Mouse (Mus musculus) c-Kit-positive CD71-negative TER-119-negative erythroid progenitor cells, embryonic 14.5 days (primary cell): ENCODE results near the gene Tlr7.
"Not testable (repeated sequence)": the region's sequence is repeated elsewhere in the genome, so short reads cannot be mapped to it uniquely, and the experiment has no call there.

ENCODE experiments used
- DNase-seq: peaks from one replicate; pipeline ENCODE4 v3.0.0-alpha.2; 2013; ENCODE audit warnings: low read depth

Tlr7 gene

GRCm38 (mm10) chrX:167330399-167330798, at the start of gene Tlr7:
Gene Tlr7, minus strand, starts transcription at chrX:167330558.
- no peak for DNase-seq

DNA sequence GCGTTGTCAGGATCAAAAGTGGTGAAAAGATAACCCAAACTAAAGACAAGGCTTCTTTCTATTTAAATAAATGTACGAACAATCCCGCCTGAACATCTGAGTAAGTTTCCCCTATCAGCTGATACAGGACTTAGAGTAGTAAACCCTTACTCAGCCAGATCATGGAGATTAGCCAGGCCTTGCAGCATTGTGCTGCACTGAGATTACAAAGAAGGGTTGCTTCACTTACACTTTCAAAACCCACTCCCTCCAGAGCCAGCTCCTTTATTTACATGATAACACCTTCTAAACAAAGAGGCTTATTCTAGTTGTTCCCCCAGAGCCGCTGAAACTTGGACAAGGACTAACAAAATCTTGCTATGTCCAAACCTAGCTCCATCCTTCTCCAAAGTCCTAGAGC, 49.7 kb upstream of the Tlr7 start:
- no peak for DNase-seq

GRCm38 (mm10) chrX:167361231-167361630, 30.9 kb upstream of the Tlr7 start:
- DNase-seq, result not testable (repeated sequence)

- no peak for DNase-seq
These were observed 29.3 kb upstream of the Tlr7 start for GRCm38 (mm10) chrX:167359704-167360103.

DNA sequence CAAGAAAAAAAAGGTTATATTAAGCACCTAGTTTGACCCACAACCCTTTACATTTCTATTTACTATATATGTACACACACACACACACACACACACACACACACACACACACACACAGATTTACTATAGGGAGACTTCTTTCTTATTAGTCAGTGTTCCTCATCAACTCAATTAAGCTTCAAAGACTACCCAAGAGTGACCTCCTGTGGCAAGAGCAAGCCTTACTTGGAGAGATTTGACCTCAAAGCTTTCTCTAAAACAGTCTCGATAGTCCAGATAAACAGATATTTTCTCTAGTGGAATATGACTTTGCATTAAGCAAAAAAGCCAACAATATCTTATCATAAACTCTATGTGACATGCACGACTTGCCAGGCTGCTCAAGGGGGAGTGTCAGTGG, 27.1 kb upstream of the Tlr7 start:
- no peak for DNase-seq

GRCm38 (mm10) chrX:167355965-167356364, 25.6 kb upstream of the Tlr7 start:
- no peak for DNase-seq

DNA sequence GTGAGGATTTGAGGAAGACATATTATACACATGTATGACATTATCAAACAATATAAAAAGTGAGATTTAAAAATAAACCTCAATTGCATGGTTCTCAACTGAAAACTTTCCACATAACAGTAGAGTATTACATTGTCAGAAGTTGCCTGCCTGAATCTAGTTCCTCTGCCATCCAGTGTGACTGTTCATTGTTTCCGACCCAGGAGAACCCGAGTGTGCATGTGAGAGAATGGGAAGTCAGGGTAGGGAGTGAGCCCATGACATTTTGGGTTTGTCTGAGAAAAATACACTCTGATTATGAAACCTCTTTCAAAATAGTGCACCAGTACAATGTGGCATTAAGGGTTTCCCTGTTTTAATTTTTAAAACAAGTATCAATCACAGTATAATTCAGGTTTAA, 23.3 kb upstream of the Tlr7 start:
- DNase-seq, result no peak

DNA sequence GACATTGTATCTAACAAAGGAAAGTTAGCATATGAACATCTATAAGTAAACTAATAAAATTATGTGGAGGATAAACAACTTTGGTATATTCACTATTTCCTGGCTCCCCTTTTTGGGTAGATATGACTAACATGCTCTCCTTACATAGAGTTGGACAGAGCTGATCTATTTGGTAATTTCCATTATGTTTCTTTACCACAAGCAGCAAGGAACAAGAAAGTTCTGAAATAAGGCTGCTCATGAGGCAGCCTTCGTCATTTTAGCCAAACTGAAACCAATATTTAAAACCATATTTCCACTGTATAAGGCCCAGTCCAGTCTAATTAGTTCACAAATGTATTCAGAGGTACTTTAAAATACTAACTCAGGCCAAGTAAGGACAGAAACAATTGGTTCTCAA, 16.1 kb upstream of the Tlr7 start:
- no peak for DNase-seq

DNA sequence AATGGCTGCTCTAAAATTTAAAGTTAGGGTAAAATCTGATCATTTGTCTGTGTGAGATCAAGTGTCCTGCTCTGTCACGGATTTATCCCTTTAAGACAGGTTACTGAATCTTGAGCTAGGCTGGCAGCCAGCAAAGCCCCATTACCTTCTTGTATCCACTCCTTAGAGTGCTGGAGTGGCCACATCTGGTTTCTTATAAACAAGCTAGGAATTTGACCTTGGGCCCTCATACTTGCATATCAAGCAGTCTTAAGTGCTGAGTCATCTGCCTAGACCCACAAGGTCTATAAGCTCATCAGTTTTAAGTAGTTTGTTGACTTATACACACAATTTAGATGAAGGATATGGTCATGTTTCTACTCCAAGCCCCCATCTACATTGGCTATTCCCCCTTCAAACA, 14.0 kb upstream of the Tlr7 start:
- no peak for DNase-seq

- no peak for DNase-seq
These were observed 11.5 kb upstream of the Tlr7 start for GRCm38 (mm10) chrX:167341811-167342210.

- no peak for DNase-seq
These were observed 9.8 kb upstream of the Tlr7 start for GRCm38 (mm10) chrX:167340190-167340589.

DNA sequence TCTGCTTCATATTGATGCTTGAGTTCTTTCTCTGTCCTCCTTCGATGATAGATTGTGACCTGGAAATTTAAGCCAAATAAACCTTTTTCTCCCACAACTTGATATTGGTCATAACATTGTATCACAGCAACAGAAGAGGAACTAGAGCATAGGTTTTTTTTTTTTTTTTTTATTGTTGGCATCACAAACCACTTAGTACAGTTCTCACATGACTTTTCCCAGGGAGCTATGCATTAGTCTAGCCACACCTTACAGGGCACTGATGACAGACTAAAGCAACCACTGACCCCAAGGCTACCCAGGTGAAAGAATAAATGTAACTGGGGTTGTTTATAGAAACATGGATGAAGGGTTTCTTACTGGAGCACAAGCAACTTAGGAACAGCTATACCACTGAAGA, 7.6 kb upstream of the Tlr7 start:
- no peak for DNase-seq

- no peak for DNase-seq
These were observed 4.2 kb upstream of the Tlr7 start for GRCm38 (mm10) chrX:167334571-167334970.

DNA sequence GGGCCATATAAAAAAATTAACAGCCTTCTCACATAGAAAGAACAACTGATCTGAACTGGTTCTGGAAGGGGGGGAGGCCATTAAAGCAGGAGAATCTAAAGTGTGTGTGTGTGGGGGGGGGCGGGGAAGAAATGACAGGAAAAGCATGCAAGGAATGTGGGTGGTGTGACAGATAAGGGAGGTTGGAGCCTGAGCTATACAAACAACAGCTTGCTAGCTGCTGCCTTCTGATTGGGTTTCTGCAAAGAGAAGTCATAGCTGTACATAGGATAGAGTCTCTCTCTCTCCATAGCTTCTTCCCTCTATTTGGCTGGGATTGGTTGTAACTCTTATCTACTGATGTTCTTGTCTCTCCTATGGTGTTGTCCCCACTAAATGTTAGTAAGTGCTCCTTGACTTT, 2.2 kb upstream of the Tlr7 start:
- DNase-seq, result no peak

DNA sequence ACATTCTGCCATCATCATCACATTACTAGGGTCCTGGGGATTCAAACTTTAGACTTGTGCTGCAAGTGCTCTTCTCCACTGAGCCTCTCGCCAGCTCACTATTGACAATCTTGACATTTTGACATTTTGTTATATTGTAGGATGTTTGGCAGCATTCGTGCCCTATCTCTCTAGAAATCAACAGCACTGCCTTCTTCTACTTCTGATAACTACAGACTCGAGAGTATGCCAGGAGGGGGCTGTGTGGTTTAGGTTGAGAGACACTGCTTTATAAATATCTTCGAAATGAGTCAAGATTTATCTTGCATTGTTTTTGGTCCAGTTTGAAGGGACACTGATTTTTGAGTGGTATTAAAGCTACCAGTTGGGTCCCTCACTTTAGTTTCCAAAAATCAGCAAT, 635 bp upstream of the Tlr7 start:
- DNase-seq, result no peak

DNA sequence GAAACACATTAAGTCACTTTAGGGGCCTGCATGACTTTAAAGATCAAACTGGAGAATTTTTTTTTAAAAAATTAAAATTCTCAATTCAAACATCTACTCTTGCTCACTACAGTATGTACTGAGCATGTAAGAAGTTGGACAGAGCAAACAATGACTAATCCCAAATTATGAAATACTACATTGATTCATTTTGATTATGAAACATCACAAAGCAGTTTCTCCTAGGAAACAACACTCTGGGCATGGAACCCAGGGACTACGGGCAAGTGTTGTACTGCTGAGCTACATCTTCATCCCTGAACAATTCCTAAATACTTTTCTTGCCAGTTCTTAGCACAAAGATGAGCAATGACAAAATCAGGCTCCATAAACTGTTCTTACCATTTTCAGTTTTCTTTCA, 738 bp downstream of the Tlr7 start:
- no peak for DNase-seq

DNA sequence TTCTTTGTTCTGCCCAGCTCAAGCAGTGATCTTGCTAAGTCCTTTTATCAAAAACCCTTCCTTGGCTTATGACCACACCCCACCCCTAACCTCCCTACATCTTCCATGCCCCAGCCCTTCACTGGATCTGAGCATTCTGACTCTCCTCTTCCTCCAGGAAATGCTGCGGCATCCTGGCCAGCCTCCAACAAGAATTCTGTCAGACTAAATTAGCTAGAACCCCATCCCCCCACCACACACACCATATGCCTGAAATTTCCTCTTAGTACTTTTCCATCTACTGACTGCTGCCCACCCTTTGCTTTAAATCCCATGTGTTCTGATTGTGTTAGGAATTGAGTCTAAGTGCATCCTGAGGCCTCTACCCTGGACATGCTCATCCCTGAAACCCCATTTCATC, 1.3 kb downstream of the Tlr7 start:
- no peak for DNase-seq

GRCm38 (mm10) chrX:167328519-167328918, 1.8 kb downstream of the Tlr7 start:
- DNase-seq, result no peak

DNA sequence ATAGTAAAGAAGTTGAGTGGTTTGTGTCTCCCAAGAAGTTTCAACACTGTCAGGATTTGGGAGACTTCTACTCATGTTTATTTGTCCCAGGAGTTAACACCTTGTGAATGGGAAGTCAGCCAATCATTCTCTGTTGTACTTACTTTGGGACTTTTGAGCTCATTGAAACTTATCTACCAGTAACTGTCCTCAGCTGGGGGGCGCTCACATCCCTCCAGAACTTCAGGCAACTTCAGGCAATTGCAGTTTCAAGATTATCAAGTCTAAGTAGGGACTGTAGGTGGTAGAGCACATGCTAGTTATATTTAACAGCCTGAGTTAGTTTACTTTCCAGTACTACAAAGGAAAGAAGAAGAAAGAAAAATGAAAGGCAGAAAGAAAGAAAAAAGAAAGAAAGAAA, 6.6 kb downstream of the Tlr7 start:
- DNase-seq, result no peak

GRCm38 (mm10) chrX:167321233-167321806, 9.0 kb downstream of the Tlr7 start:
- no peak for DNase-seq

DNA sequence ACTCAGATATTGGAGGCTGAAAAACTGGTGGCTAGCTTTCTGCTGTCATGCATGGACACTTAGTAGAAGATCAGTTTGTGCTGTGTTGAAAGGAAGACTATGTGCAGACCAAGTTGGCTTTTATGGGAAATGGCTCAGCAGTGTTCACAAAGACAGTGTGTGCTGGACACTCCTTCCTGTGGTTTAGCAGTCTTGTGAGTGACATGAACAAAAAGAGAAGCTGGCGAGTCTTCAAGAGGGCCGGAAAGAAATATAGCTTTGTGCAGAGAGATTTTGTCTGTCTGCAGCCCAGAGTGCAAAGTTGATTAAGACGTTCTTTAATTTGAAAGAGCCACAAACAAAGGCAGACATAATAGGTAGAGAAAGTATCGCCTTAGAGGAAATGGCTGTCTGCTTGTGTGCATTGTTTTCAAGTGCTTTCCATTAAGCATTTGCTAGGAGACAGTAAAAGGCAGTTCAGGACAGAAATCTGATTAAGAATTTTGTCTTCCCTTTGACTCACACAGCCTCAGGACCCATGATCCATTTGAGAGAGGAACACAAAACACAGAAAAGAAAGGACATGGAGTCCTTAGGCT, 11.4 kb downstream of the Tlr7 start:
- DNase-seq, result no peak

GRCm38 (mm10) chrX:167315766-167316165, 14.6 kb downstream of the Tlr7 start:
- no peak for DNase-seq

DNA sequence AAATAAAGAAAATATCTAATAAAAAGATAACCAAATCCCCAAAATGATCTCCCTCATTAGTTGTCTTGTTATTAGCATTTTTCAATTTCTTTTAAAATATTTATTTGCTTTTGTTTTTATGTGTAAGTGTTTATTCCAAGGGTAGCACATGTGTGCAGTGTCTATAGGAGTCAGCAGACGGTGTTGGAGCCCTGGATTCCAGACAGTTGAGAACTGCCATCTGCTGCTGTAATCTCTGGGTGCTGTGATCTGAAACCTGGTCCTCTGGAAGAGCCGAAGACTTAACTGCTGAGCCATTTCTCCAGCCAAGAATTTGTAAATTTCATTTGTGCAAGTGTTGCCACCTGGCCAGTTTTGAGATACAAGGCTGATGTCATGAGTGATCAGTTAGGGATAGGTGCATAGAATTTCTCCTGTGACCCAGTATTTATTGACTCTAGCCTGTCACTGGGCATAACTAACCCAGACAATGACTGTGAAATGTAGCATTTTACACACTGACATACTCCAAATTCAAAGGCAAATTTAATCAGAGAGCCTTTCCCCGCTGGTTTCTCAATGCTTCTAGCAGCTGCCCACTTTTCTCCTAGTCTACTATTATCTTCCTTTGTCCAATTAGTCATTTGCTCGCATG, 15.1 kb downstream of the Tlr7 start:
- DNase-seq, result no peak

DNA sequence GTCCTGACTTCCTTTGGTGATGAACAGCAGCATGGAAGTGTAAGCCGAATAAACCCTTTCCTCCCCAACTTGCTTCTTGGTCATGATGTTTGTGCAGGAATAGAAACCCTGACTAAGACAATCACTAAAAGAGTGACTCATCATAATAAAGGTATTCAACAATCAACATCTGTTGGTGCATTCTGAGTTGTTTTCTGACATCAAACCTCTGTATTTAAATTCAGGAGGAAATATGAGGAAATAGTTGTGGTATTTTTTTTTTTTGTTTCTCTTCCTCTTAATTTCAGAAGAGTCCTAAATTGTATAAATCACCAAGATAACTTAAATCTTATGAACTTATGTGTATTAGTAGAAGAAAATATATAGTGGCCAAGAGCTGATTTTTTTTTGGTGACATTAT, 28.3 kb downstream of the Tlr7 start:
- not testable (repeated sequence) for DNase-seq
